Mouse (Mus musculus) stomach, embryonic 14.5 days (tissue): ENCODE results near the gene Aco1. TPM values are rescaled to one million over a fixed set of nuclear protein-coding genes. Genes with fewer than 3 reads are reported as not detected.

Experiments
- ATAC-seq: fragments of 200-750 bp; cut with Nextera tagmentation; 2 replicates; pipeline ENCODE4 v1.8.0; 2017; ENCODE audit warnings: low read depth, moderate TSS enrichment; ENCODE audit not compliant: insufficient number of reproducible peaks, insufficient read depth, low FRiP score
- H3K27ac ChIP-seq: fragments of 300-500 bp; sonication (generic); 2 replicates; pipeline ENCODE4 v1.5.1; 2014; ENCODE audit warnings: mild to moderate bottlenecking, low read length, moderate library complexity, mixed read lengths
- H3K27me3 ChIP-seq: fragments of 300-500 bp; sonication (generic); 2 replicates; pipeline ENCODE4 v1.6.1; 2014; ENCODE audit warnings: low read length, control low read depth, mixed read lengths; ENCODE audit not compliant: control insufficient read depth, insufficient read depth
- H3K36me3 ChIP-seq: fragments of 300-500 bp; sonication (generic); 2 replicates; pipeline ENCODE4 v1.6.1; 2014; ENCODE audit warnings: mild to moderate bottlenecking, control low read depth, low read length, moderate library complexity, mixed read lengths; ENCODE audit not compliant: control insufficient read depth, insufficient read depth
- H3K4me1 ChIP-seq: fragments of 300-500 bp; sonication (generic); 2 replicates; pipeline ENCODE4 v1.6.1; 2014; ENCODE audit warnings: low read length, control low read depth, mixed read lengths; ENCODE audit not compliant: control insufficient read depth, insufficient read depth
- H3K4me2 ChIP-seq: fragments of 300-500 bp; sonication (generic); replicated peaks from 2 replicates; pipeline ENCODE4 v1.6.1; 2014; ENCODE audit warnings: low read depth, low read length, control low read depth
- H3K4me3 ChIP-seq: fragments of 300-500 bp; sonication (generic); 2 replicates; pipeline ENCODE4 v1.5.1; 2014; ENCODE audit warnings: low read depth, low read length, control low read depth
- H3K9ac ChIP-seq: fragments of 300-500 bp; sonication (generic); replicated peaks from 2 replicates; pipeline ENCODE4 v1.6.1; 2014; ENCODE audit warnings: low read depth, mild to moderate bottlenecking, control low read depth, low read length, moderate library complexity, mixed read lengths
- H3K9me3 ChIP-seq: fragments of 300-500 bp; sonication (generic); 2 replicates; pipeline ENCODE4 v1.6.1; 2016; ENCODE audit warnings: low read depth, low read length, control low read depth; ENCODE audit not compliant: control insufficient read depth
- WGBS: fragments of 180-500 bp; shearing (Covaris S2); extraction: QIAGEN DNeasy Blood & Tissue Kit; methylation state at CpG from one replicate; pipeline ENCODE4 v1.1.7; 2014; 5-methylcytosine and 5-hydroxymethylcytosine counted together
- polyA plus RNA-seq: library from polyadenylated mRNA; unstranded; fragments of >200 nt; fragmentation: Nextera tagmentation; extraction: Ambion mirVana; gene quantifications from 2 replicates; pipeline ENCODE4 v1.2.1, GENCODE M21; 2014

Aco1 gene
- polyA plus RNA-seq, 1 experiment from 2014 or later: 59.3 TPM

DNA sequence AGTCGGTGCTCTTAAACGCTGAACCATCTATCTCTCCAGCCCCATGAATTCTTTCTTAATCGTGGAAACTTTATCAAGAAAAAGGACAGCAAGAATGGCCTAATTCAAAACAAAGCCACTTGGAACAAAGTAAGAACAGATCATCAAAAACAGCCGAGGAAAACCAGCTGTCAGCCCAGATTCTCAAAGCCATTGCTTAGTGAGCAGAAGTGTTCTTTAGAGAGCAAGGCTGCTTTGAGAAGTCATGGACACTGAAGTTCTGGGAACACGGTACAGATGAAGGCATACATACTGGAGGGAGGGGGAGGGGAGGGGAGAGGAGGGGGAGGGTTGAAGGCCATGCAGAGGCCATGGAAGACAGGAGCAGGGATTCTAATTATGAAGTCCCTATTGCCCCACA is 83.2 kb downstream of the Aco1 start:
- no peak overlapping the region for H3K27ac ChIP-seq
- WGBS: 49% methylated on average over 5 of the region's 5 CpGs
- no peak overlapping the region for H3K4me2 ChIP-seq
- H3K9me3 ChIP-seq: no peaks in the 10 kb centered on the region
- no peak overlapping the region for H3K4me3 ChIP-seq
- no peaks in the 10 kb centered on the region for H3K36me3 ChIP-seq
- no peaks in the 10 kb centered on the region for H3K27me3 ChIP-seq
- no peak overlapping the region for H3K9ac ChIP-seq
- peaks cover 3% of the 10 kb centered on the region; the same call in 1 of the 2 replicates for H3K4me1 ChIP-seq
- ATAC-seq: no peak

DNA sequence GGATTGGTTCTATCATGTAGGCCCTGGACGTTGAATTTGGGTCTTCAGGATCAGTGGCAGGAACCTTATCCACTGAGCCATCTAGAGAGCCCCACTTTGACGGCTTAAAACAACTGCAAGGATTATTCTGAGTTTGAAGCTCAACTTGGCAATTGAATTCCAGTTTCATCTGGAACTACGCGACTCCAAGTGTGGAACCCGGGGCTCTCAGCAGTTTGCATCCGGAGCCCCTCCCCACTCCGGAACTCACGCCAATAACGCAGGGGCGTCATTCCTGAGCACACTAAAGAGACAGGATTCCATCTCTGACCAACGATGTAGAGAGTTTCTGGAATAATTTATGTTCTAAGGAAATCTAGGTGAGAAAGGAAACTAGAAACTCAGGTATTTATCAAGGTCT is 84.2 kb downstream of the Aco1 start:
- H3K4me2 ChIP-seq: no peak overlapping the region
- no peak overlapping the region for H3K27ac ChIP-seq
- H3K4me3 ChIP-seq: no peak overlapping the region
- no peak overlapping the region for H3K9ac ChIP-seq
- no peaks in the 10 kb centered on the region for H3K36me3 ChIP-seq
- H3K9me3 ChIP-seq: no peaks in the 10 kb centered on the region
- H3K4me1 ChIP-seq: no peaks in the 10 kb centered on the region
- 82% methylated on average over 11 of the region's 11 CpGs for WGBS
- ATAC-seq: no peak
- H3K27me3 ChIP-seq: no peaks in the 10 kb centered on the region

DNA sequence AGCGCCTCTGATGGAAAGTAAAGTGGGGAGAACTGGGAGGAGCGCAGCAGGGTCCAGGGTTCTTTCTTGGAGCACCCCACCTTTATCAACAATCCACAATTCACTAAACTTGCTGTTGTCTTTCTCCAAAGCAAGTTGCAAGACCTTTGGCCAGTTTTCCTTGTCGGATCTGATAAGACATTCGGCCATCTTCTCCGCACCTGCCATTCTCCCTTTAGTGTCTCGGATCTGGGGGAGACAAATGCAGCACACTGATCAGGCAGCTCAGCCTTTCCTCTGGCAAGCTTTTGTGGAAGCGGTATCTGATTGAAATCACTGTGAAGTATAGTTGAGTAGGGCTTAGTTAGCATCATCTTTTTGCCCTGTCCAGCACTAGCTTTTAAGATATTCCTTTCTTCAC is 85.0 kb downstream of the Aco1 start:
- H3K27ac ChIP-seq: no peak overlapping the region
- no peaks in the 10 kb centered on the region for H3K4me1 ChIP-seq
- no peak overlapping the region for H3K4me2 ChIP-seq
- WGBS: 86% methylated on average over 7 of the region's 7 CpGs
- no peaks in the 10 kb centered on the region for H3K9me3 ChIP-seq
- ATAC-seq: no peak
- no peaks in the 10 kb centered on the region for H3K36me3 ChIP-seq
- H3K4me3 ChIP-seq: no peak overlapping the region
- no peaks in the 10 kb centered on the region for H3K27me3 ChIP-seq
- no peak overlapping the region for H3K9ac ChIP-seq

DNA sequence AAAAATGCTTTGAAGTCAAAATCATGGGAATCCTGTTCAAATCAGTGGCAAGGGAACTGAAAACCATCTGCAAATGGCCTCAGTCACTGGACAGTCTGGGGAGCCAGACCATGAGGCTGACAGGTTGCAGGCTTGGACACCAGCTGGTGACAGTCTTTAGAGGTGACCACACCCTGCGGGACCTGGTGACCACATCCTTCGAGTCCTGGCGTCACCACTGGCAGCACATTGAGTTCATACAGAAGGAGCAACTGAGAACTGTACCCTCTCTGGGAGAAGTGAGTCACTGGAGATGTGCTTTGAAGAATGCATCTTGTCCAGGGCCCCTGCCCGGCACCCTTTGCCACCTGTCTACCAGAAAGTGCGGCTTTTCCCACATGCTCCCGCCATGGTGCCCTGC is 86.8 kb downstream of the Aco1 start:
- H3K9me3 ChIP-seq: no peaks in the 10 kb centered on the region
- no peaks in the 10 kb centered on the region for H3K27me3 ChIP-seq
- H3K27ac ChIP-seq: no peak overlapping the region
- WGBS: 89% methylated on average over 6 of the region's 6 CpGs
- H3K36me3 ChIP-seq: no peaks in the 10 kb centered on the region
- ATAC-seq: no peak
- H3K4me1 ChIP-seq: no peaks in the 10 kb centered on the region
- no peak overlapping the region for H3K9ac ChIP-seq
- H3K4me2 ChIP-seq: no peak overlapping the region
- H3K4me3 ChIP-seq: no peak overlapping the region

DNA sequence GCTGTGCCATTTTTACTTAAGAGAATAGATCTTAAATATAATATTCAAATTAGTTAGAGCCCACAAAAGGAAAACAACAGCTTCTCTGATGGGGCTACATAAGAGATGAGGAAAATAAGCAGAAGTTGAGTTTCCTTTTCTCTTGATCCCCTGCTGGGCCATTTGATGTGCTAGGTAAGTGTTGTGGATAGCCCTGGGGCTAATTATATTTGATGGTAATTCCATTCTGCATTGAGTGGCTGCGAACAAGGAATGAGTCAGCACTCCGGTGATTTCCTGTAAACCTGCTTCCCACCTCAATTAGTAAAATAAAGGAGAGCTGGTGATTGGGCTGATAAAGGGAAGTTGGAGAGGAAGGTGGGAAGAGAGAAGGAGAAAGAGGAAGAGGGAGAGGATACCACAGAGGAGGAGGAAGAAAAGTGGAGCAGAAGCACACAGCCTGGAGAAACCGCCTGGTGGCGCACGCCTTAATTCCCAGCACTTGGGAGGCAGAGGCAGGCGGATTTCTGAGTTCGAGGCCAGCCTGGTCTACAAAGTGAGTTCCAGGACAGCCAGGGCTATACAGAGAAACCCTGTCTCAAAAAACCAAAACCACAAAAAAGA is 90.3 kb downstream of the Aco1 start:
- H3K36me3 ChIP-seq: no peaks in the 10 kb centered on the region
- no peaks in the 10 kb centered on the region for H3K9me3 ChIP-seq
- WGBS: 91% methylated on average over 7 of the region's 7 CpGs
- no peak overlapping the region for H3K9ac ChIP-seq
- no peaks in the 10 kb centered on the region for H3K27me3 ChIP-seq
- H3K27ac ChIP-seq: no peak overlapping the region
- no peak overlapping the region for H3K4me3 ChIP-seq
- no peak for ATAC-seq
- H3K4me2 ChIP-seq: no peak overlapping the region
- H3K4me1 ChIP-seq: no peaks in the 10 kb centered on the region

DNA sequence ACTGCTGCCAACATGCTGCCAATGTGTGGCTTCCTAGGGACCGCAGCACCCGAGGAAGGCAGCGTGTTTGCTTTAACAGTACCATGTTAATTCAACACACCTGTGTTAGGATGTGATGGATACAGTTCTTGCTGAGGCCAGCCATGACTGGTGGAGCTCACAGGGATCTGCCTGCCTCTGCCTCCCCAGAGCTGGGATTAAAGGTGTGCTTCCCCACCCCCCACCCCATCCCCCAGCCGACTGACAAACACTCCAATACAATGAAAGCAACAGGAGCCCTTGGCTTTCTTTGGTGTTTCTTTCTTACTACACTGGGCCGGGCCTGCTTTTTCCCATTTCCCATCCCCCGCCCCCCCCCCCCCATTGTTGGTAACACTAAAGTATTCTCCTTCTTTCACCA is 91.4 kb downstream of the Aco1 start:
- no peaks in the 10 kb centered on the region for H3K27me3 ChIP-seq
- no peak overlapping the region for H3K4me2 ChIP-seq
- H3K4me1 ChIP-seq: no peaks in the 10 kb centered on the region
- H3K9me3 ChIP-seq: no peaks in the 10 kb centered on the region
- H3K9ac ChIP-seq: no peak overlapping the region
- H3K27ac ChIP-seq: no peak overlapping the region
- H3K4me3 ChIP-seq: no peak overlapping the region
- H3K36me3 ChIP-seq: no peaks in the 10 kb centered on the region
- 79% methylated on average over 6 of the region's 6 CpGs for WGBS
- ATAC-seq: no peak

DNA sequence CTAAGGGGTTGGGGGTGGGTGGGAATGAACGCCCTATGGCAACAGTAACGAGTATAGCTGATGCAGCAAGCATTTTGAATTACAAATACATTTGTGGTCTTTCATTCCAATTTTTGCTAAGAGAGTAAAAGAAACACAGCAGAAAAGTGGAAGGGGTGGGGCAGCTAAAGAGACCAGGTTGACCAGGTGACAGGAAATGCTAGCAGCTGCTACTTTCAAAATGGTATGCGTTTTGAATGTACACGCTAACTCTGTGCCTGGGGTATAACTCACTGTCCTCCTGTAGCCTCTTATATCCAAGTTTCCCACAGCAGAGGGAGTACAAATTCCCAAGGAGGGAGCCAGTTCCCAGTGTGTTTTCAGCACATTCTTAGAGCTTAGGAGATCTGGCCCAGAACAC is 93.9 kb downstream of the Aco1 start:
- no peaks in the 10 kb centered on the region for H3K27me3 ChIP-seq
- H3K27ac ChIP-seq: no peak overlapping the region
- no peak overlapping the region for H3K4me2 ChIP-seq
- ATAC-seq: no peak
- H3K9me3 ChIP-seq: no peaks in the 10 kb centered on the region
- 75% methylated on average over 4 of the region's 4 CpGs for WGBS
- H3K36me3 ChIP-seq: no peaks in the 10 kb centered on the region
- H3K4me3 ChIP-seq: no peak overlapping the region
- H3K9ac ChIP-seq: no peak overlapping the region
- H3K4me1 ChIP-seq: no peaks in the 10 kb centered on the region

DNA sequence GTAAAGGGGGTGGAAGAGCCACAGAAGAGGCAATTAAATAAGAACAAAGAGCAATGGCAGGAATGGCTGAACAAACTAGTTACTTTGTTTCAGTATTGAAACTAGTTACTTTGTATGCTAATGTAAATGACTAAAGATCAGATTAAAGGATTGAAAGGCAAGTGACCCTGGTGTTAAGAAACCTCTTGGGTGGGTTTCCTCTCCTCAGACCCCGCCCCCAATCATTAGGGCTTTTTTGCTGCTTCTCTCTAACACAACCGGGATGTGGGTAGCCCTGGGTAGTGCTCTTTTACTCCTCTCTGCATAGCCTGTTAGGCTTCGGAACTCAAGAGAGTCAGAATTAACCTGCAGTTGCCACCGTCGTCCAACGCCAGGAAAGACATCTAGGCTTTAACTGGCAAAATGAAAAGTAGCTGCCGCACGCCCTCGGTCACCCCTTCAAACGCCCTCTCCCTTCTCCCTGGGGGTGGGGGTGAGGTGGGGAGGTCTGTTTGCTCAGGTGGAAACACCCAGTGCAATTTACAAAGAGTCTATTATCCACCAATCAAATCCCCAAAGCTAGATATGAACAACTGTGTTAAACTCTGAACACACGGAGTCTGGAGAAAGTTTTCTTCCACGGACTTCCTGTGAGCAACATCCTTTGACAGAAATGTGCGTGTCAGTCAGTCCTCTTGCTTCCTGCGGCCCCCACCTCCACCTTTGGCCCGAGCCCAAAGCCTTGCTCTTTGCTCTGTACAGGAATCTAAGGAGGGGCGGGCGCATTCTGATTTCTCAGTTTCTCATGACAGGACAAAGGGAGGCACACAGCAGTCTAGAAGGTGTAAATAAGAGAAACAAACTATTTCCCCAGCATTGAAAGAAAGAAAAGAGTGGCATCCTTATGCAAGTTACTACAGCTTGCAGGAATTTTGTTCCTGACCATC is 95.9 kb downstream of the Aco1 start:
- Histone ChIP-seq H3K9me3 (no peaks in the 10 kb centered on the region), H3K4me1 (no peaks in the 10 kb centered on the region), H3K36me3 (no peaks in the 10 kb centered on the region), H3K4me2 (peak overlapping the region; percentile 84), H3K27me3 (no peaks in the 10 kb centered on the region), H3K4me3 (peak overlapping the region; percentile 57), H3K27ac (peak overlapping the region; percentile 85), H3K9ac (peak overlapping the region; percentile 38)
- ATAC-seq: peak; percentile 76
- WGBS: 3% methylated on average over 17 of the region's 17 CpGs
